Mouse (Mus musculus) layer of hippocampus, adult 18-20 months (tissue): ENCODE measurements around the gene Tead1. TPM values are rescaled to one million over a fixed set of nuclear protein-coding genes. Genes with fewer than 3 reads are reported as not detected.

Experiments
- DNase-seq, 2 experiments: peaks; one replicate each; pipeline ENCODE4 v3.0.0; 2022; ENCODE audit warnings: low spot score in 2 of 2
- total RNA-seq, 2 experiments: library from RNA; stranded (reverse); gene quantifications; 2 replicates each; pipeline ENCODE4 v1.2.3; 2021

Tead1 gene
- total RNA-seq, 2 experiments from 2014 or later, result 22.6 to 25.3 TPM

GRCm38 (mm10) chr7:112769866-112770265 is 90.7 kb downstream of the Tead1 start:
- no peak for DNase-seq

GRCm38 (mm10) chr7:112771461-112771860 is 92.3 kb downstream of the Tead1 start:
- peak; percentile 25 to 69 for DNase-seq

- no peak for DNase-seq
These were observed 93.7 kb downstream of the Tead1 start for GRCm38 (mm10) chr7:112772777-112773176.

- DNase-seq, result no peak
These were observed 94.5 kb downstream of the Tead1 start for GRCm38 (mm10) chr7:112773601-112774000.

DNA sequence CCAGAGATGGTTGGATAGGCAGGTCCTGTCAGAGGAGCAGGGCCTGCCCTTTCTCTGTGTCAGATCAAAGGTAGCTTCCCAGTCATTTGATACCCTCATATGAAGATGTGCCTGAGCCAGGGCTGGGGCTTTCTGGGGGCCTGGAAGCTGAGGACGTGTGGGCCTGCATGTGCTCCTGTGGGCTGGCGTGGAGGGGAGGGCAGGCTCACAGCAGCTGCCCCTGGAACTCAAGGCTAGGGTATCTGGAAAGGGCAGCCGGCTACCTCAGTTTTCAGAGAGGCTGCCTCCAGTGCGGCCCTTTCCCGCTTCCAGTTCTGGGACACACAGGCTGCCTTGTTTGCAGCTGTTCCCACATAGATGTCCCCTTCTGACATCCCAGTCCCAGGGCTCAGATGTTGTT is 96.7 kb downstream of the Tead1 start:
- DNase-seq, result no peak

GRCm38 (mm10) chr7:112776670-112777069 is 97.6 kb downstream of the Tead1 start:
- DNase-seq, result no peak

- DNase-seq, result no peak
These were observed 100.5 kb downstream of the Tead1 start for GRCm38 (mm10) chr7:112779636-112780035.

- no peak for DNase-seq
These were observed 101.8 kb downstream of the Tead1 start for GRCm38 (mm10) chr7:112780910-112781309.

GRCm38 (mm10) chr7:112781987-112782386 is 102.9 kb downstream of the Tead1 start:
- no peak for DNase-seq

GRCm38 (mm10) chr7:112784278-112784677 is 105.2 kb downstream of the Tead1 start:
- no peak for DNase-seq

DNA sequence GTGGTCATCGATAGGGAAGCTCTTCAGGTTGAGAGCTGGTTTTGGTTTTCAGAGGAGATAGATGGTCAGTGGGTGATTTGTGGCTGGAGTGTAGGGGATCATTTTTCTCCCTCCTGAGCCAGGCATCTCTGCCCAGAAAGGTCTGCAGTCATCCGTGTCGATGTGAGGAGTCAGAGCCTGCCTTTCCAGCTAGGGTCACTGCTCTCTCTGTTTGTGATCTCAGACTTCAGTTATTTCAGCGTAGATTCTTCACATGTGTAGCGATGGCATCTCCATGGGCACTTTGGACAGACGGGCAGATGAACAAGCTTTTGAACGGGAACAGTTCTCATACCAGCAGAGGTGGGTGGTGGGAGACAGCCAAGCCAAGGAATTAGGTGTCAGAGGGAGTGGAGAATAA is 106.2 kb downstream of the Tead1 start:
- no peak for DNase-seq

DNA sequence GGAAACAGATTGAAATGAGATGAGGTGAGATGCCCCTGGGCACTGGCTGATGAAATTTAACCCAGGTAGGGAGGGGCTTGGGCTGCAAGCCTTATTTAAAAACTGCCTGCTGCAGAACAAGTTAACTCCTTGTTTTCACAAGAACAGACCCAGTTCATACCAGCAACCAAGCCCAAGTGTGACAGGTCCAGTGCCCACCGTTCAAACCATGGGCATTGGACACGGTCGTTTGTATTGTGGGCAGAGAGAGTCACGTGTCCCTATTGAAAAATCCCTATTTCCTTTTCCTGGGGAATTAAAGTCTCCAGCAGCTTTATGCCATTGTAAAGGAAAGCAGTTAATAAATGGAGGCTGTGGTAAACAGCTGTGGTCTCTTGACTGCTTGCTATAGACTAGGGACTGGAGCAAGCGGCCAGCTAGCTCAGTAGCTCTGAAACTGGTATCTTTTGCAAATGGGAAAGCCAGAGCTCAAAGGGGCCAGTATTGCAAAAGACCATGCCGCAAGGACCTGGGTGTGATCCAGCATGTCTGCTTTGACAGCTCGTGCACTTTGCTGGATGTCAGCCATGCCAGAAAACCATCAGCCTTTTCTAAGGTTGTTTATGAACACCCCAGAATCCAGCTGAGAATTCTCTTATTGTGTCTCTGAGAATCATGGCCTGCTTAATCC is 107.6 kb downstream of the Tead1 start:
- no peak for DNase-seq

DNA sequence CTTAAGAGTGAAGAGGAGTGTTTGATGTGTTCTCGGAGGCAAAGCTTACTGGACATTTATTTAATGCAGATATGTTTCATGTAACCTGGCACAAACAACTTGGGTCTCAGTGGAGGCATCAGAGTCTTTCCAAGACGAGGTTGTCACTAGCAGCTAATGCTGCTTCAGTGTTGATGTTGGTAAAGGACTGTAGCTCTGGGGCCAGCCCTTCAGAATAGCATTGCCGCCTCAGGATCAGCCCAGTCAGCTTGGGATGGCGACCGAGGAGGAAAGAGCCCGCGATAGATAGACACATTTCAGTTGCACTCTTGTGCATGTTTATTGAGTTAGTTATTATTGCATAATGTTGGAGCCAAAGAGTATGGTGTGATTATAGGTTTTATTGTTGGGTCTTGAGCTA is 108.2 kb downstream of the Tead1 start:
- no peak for DNase-seq

- no peak for DNase-seq
These were observed 109.2 kb downstream of the Tead1 start for GRCm38 (mm10) chr7:112788321-112788751.

- DNase-seq, result no peak
These were observed 110.6 kb downstream of the Tead1 start for GRCm38 (mm10) chr7:112789693-112790092.

- DNase-seq, result no peak
These were observed 111.2 kb downstream of the Tead1 start for GRCm38 (mm10) chr7:112790334-112790733.

GRCm38 (mm10) chr7:112792679-112793078 is 113.6 kb downstream of the Tead1 start:
- DNase-seq, result peak; percentile 13 to 55

- no peak for DNase-seq
These were observed 114.8 kb downstream of the Tead1 start for GRCm38 (mm10) chr7:112793903-112794302.

- DNase-seq, result no peak
These were observed 115.4 kb downstream of the Tead1 start for GRCm38 (mm10) chr7:112794481-112794880.

GRCm38 (mm10) chr7:112797526-112798321 is 118.6 kb downstream of the Tead1 start:
- no peak for DNase-seq

GRCm38 (mm10) chr7:112801706-112802105 is 122.6 kb downstream of the Tead1 start:
- DNase-seq, result no peak

DNA sequence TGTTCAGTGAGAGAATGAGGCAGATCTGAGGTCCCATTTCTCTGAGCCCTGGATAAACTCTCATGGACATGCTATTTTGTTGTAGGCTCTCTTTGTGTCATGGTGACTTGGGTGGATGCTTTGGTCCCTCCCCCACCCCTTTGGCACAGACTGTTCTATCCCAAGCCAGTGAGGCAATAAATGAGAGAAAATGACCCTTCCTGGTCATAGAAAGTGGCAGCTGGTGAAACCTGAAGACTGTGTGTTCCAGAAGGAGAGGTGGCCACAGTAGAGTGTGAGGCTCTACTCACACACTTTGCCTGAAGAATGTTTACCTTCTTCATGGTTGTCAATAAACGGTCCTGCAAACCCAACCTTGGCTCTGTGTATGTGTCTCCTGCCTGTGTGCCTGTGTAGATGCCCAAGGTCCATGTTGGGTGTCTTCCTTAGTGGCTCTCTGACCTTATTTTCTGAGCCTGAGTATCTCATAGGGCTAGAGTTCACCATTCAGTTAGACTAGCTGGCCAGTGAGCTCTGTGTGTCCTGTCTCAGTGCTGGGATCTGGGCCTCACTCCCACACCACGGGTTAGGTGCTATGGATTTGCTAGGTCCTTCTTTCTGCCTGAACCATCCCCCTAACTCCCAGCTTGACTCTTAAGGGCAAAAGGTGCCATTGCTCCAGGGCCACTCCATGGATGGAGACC is 127.7 kb downstream of the Tead1 start:
- no peak for DNase-seq
